Mouse (Mus musculus) limb, embryonic 15.5 days (tissue): Measurements from ENCODE around the gene Ap3d1. TPM values are rescaled to one million over a fixed set of nuclear protein-coding genes. Genes with fewer than 3 reads are reported as not detected.

ENCODE experiments used
- ATAC-seq: fragments of 200-750 bp; cut with Nextera tagmentation; 2 replicates; pipeline ENCODE4 v1.8.0; 2017; ENCODE audit warnings: low read depth, moderate TSS enrichment; ENCODE audit not compliant: insufficient number of reproducible peaks, low FRiP score, low TSS enrichment
- H3K27ac ChIP-seq: fragments of 300-500 bp; sonication (generic); 2 replicates; pipeline ENCODE4 v1.5.1; 2015; ENCODE audit warnings: moderate library complexity, mild to moderate bottlenecking, inconsistent platforms
- H3K27me3 ChIP-seq: fragments of 300-500 bp; sonication (generic); 2 replicates; pipeline ENCODE4 v1.6.1; 2015; ENCODE audit warnings: inconsistent platforms
- H3K36me3 ChIP-seq: fragments of 300-500 bp; sonication (generic); 2 replicates; pipeline ENCODE4 v1.6.1; 2015; ENCODE audit warnings: inconsistent platforms
- H3K4me1 ChIP-seq: fragments of 300-500 bp; sonication (generic); 2 replicates; pipeline ENCODE4 v1.6.1; 2015; ENCODE audit warnings: inconsistent platforms
- H3K4me2 ChIP-seq: fragments of 300-500 bp; sonication (generic); 2 replicates; pipeline ENCODE4 v1.6.1; 2015; ENCODE audit warnings: mild to moderate bottlenecking, inconsistent platforms
- H3K4me3 ChIP-seq: fragments of 300-500 bp; sonication (generic); 2 replicates; pipeline ENCODE4 v1.5.1; 2015; ENCODE audit warnings: mild to moderate bottlenecking, inconsistent platforms
- H3K9ac ChIP-seq: fragments of 300-500 bp; sonication (generic); 2 replicates; pipeline ENCODE4 v1.6.1; 2015; ENCODE audit warnings: inconsistent platforms
- H3K9me3 ChIP-seq: fragments of 300-500 bp; sonication (generic); 2 replicates; pipeline ENCODE4 v1.6.1; 2016; ENCODE audit warnings: inconsistent platforms
- WGBS: fragments of 180-500 bp; shearing (Covaris S2); methylation state at CpG from one replicate; pipeline ENCODE4 v1.1.7; 2015; 5-methylcytosine and 5-hydroxymethylcytosine counted together
- polyA plus RNA-seq: library from polyadenylated mRNA; unstranded; fragments of >200 nt; fragmentation: Nextera tagmentation; extraction: Ambion mirVana; gene quantifications from 2 replicates; pipeline ENCODE4 v1.2.1, GENCODE M21; 2015

The Ap3d1 gene
- polyA plus RNA-seq, 1 experiment from 2014 or later = 72.3 TPM

DNA sequence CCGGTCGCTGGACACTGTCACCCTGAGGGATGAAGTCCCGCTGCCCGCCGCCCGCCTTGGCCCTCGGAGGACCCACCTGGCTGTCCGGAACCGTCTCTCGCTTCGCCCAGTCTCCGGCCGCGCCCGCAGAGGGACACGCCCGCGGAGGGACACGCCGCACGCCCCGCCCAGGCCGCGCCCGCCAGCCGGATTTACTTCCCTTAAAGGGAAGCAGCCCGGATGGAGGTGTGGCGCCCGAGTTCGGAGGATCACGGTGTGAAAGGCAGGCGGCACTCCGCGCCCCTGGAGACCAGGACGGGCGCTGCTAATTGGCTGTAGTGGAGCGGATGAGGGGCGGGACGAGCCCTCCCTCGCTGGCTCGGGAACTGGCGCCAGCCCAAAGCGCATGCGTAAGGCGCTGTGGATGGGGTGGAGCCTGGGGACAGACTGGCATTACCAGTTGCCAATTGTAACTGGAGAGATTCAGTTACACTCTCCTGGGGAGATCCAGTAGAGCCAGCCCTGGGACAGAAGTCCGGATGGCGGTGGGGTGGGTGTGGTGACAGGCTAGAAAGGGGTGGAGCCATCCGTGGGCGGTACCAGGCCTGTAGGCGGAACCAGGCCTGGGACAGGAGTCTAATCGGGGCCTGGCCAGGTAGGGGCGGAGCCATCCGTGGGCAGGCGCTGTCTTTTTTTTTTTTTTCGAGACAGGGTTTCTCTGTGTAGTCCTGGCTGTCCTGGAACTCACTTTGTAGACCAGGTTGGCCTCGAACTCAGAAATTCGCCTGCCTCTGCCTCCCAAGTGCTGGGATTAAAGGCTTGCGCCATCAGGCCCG, 40.1 kb downstream of the Ap3d1 start, which contains the start of the genes Mob3a and Izumo4:
Gene Mob3a, minus strand, starts transcription at position 257 of the 815 bp plus-strand sequence.
Gene Izumo4, plus strand, starts transcription at position 464 of the 815 bp plus-strand sequence.
- Histone ChIP-seq H3K9me3 (no peaks in the 10 kb centered on the region), H3K27ac (peak within 1 kb of the TSS; percentile 85), H3K9ac (peak within 1 kb of the TSS; percentile 55), H3K36me3 (peaks cover 18% of the 10 kb centered on the region), H3K4me2 (peak within 1 kb of the TSS; percentile 80), H3K27me3 (no peaks in the 10 kb centered on the region), H3K4me3 (peak within 1 kb of the TSS; percentile 65), H3K4me1 (peaks cover 40% of the 10 kb centered on the region)
- peak; percentile 97 for ATAC-seq
- under 1% methylated on average over 59 of the region's 59 CpGs for WGBS

DNA sequence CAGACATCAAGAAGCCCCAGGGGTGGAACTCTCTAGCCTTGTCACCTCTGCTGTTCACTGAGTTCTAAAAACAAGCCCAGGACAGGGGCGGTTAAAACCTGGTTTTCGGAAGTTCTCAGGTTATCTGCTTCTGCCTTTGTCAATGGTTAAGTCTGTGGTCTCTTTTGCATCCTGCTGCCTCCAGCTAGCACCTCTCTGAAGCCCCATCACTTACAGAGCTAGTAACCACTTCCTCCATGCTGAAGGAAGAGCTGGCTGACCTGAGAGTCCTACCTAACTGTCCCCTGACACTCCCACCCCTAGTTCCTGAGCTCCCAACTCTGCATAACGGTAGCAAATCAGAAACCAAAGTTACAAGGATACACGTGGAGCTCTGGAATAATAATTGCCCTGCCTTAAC, 41.3 kb downstream of the Ap3d1 start:
- Histone ChIP-seq H3K4me2 (peak overlapping the region; percentile 80), H3K4me3 (peak overlapping the region; percentile 65), H3K36me3 (peaks cover 17% of the 10 kb centered on the region), H3K27me3 (no peaks in the 10 kb centered on the region), H3K27ac (peak overlapping the region; percentile 85; the same call in 1 of the 2 replicates), H3K9ac (no peak overlapping the region), H3K9me3 (no peaks in the 10 kb centered on the region), H3K4me1 (peaks cover 47% of the 10 kb centered on the region)
- no peak for ATAC-seq
- WGBS = 42% methylated on average over 4 of the region's 4 CpGs

DNA sequence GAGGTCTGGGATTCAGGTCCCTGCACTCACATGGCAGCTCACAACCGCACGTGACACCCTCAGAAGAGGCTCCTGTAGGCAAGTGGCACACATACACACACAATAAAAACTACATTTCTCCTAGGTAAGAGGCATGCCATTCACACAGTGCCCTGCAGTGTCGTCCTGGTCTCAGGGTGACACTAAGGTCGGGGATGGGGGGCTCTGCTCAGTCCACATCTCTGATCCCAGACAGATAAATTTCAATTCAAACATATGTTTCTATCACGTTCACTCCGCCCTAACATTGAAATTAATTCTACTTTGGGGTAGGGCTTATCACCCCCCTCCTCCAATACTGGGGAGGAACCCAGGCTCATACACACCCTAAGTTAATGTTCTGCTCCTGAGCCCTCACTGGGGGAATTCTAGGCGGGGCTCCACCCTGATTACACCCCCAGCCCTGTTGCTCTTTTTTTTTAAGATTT, 42.0 kb downstream of the Ap3d1 start:
- no peak overlapping the region for H3K27ac ChIP-seq
- no peaks in the 10 kb centered on the region for H3K9me3 ChIP-seq
- ATAC-seq = no peak
- 0 out of 2 replicates have a peak overlapping the region, but pooled peaks have one; percentile 17 for H3K9ac ChIP-seq
- H3K4me2 ChIP-seq = peak overlapping the region; percentile 80
- H3K27me3 ChIP-seq = no peaks in the 10 kb centered on the region
- peaks cover 18% of the 10 kb centered on the region; the same call in 1 of the 2 replicates for H3K36me3 ChIP-seq
- peaks cover 45% of the 10 kb centered on the region for H3K4me1 ChIP-seq
- WGBS = 84% methylated on average over 7 of the region's 7 CpGs
- no peak overlapping the region for H3K4me3 ChIP-seq

DNA sequence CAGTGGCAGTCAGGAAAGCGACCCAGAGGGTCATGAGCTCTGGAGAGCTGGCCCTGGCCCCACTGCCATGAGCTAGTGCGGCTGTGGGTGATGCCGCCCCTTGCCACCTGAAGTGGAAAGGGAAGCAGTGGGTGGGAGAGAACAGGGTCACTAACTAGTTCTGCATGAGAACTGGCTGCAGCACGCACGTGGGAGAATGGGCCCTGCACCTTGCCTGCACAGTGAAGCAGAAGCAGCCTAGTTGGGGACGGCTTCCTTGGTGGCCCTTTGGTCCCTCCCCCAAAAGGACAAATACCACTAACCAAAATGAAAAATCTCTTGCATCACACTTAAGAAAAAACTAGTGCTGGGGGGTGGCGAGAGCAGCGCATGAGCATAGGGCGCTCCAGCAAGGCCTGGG, 43.5 kb downstream of the Ap3d1 start:
- H3K9me3 ChIP-seq = no peaks in the 10 kb centered on the region
- H3K4me2 ChIP-seq = no peak overlapping the region
- peaks cover 28% of the 10 kb centered on the region for H3K36me3 ChIP-seq
- no peak for ATAC-seq
- H3K4me3 ChIP-seq = no peak overlapping the region
- WGBS = 91% methylated on average over 9 of the region's 9 CpGs
- no peak overlapping the region for H3K9ac ChIP-seq
- peaks cover 34% of the 10 kb centered on the region for H3K4me1 ChIP-seq
- H3K27ac ChIP-seq = no peak overlapping the region
- no peaks in the 10 kb centered on the region for H3K27me3 ChIP-seq

DNA sequence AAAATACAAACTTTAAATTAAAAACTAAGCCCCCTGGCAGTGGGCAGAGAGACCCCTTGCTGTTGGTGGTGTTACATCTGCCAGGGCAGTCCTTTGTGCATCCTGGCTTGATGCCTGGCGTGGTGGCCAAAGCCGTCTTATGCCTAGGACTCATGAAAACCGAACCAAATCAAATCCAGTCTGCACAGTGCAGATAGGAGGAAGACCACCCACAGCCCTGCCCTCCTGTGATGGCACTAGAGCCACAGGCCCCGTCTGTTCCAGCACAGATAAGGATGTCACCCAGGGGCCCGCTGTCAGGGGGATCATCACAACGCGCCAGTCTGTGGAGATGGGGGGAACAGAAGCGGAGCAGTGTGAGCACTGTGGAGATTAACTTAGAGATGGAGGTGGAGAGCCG, 44.3 kb downstream of the Ap3d1 start:
- H3K4me1 ChIP-seq = peaks cover 26% of the 10 kb centered on the region
- no peaks in the 10 kb centered on the region for H3K9me3 ChIP-seq
- ATAC-seq = no peak
- H3K4me2 ChIP-seq = no peak overlapping the region
- WGBS = 91% methylated on average over 9 of the region's 9 CpGs
- peaks cover 36% of the 10 kb centered on the region for H3K36me3 ChIP-seq
- H3K27me3 ChIP-seq = no peaks in the 10 kb centered on the region
- no peak overlapping the region for H3K27ac ChIP-seq
- no peak overlapping the region for H3K9ac ChIP-seq
- H3K4me3 ChIP-seq = no peak overlapping the region

DNA sequence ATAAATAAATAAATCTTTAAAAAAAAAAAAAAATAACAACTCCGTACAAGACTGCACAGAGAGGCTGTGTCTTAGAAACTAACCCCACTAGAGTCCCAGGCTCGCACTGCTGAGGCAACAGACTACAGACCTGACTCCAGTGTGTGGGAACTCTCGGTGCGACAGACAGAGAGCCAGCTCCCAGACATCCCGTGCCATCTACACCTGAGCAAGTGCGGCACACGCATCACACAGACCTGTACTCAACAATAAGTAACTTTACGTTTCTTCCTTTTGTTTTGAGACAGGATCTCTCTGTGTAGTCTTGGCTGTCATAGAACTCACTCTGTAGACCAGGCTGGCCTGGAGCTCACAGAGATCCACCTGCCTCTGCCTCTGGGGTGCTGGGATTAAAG, 44.7 kb downstream of the Ap3d1 start:
- H3K4me3 ChIP-seq = no peak overlapping the region
- WGBS = 90% methylated on average over 8 of the region's 8 CpGs

DNA sequence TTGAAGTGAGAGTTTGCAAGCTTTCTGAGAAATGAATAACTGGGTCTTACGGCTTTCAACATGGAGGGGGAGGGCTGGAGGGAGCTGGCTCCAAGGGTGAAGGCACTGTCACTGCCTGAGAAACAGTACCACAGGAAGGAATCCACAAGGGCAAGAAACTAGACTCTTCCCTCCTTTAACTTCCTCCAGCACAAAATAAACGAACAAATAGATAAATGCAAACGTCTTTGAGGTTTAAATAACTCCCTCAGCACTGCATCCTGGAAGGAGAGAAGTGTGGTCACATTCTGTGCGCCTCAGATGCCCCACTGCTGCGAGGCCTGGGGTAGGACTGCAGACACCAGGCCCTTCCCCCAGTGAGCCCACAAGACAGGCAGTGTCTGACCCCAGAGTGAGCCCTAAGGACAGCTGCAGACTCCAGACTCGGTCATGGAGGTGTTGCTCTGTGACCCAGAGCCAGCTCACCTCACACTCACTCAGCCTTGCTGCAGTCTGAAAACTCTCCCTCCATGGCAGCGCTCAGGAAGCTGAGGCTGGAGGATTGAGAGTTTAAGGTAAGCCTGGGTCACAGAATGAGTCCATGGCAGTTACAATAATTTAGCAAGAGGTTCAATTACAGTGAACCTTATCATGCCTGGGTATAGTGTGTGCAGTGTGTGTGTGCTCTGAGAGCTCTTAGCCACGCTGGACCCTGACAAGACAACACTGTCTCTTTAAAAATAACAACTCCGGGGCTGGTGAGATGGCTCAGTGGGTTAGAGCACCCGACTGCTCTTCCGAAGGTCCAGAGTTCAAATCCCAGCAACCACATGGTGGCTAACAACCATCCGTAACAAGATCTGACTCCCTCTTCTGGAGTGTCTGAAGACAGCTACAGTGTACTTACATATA, 45.3 kb downstream of the Ap3d1 start:
- Histone ChIP-seq H3K27ac (peak overlapping the region; percentile 72), H3K4me1 (peaks cover 22% of the 10 kb centered on the region), H3K36me3 (peaks cover 46% of the 10 kb centered on the region), H3K9ac (no peak overlapping the region), H3K4me3 (no peak overlapping the region), H3K9me3 (no peaks in the 10 kb centered on the region), H3K4me2 (no peak overlapping the region), H3K27me3 (no peaks in the 10 kb centered on the region)
- no peak for ATAC-seq
- 67% methylated on average over 12 of the region's 12 CpGs for WGBS

More for the DNA sequence above, 44.7 kb downstream of the Ap3d1 start:
- Histone ChIP-seq H3K9ac (no peak overlapping the region), H3K27me3 (no peaks in the 10 kb centered on the region), H3K9me3 (no peaks in the 10 kb centered on the region), H3K4me2 (no peak overlapping the region), H3K4me1 (peaks cover 22% of the 10 kb centered on the region), H3K27ac (no peak overlapping the region), H3K36me3 (peaks cover 40% of the 10 kb centered on the region)
- ATAC-seq = no peak

DNA sequence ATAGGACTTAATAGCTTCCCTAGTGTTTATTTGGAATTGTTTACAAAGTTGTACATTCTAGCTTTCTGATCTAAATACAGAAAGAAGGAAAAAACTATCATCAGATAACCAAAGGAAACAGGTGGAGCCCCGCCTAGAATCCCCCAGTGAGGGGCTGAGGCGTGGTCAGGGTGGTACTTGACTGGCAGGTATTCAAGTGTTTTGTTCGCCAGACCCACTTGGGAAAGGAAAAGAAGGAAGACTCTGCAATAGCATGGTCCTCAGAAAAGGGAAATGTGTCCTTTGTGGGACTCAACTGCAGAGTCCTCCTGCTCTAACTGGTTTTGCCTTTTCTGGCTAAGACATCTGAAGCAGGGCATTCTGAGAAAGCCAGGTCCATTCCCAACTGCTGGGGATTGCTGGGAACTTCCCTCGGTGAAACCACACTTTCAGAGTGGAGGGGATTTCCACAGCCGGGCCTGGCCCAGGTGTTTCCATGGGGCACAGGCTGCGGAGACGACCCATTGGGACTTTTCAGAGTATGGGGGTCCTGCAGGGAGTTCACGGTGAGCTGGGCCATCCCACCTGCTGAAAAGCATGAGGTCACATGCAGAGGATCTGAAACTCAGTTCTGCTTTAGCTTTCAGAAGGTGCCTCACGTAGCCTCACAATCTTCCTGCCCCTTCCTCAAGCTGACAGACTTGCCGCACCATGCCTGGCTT, 46.1 kb downstream of the Ap3d1 start:
- H3K4me1 ChIP-seq = peaks cover 21% of the 10 kb centered on the region
- 61% methylated on average over 10 of the region's 10 CpGs for WGBS
- H3K9ac ChIP-seq = no peak overlapping the region
- no peaks in the 10 kb centered on the region for H3K27me3 ChIP-seq
- H3K4me2 ChIP-seq = no peak overlapping the region
- H3K36me3 ChIP-seq = peaks cover 53% of the 10 kb centered on the region
- H3K9me3 ChIP-seq = no peaks in the 10 kb centered on the region
- no peak for ATAC-seq
- H3K4me3 ChIP-seq = no peak overlapping the region
- H3K27ac ChIP-seq = peak overlapping the region; percentile 72

DNA sequence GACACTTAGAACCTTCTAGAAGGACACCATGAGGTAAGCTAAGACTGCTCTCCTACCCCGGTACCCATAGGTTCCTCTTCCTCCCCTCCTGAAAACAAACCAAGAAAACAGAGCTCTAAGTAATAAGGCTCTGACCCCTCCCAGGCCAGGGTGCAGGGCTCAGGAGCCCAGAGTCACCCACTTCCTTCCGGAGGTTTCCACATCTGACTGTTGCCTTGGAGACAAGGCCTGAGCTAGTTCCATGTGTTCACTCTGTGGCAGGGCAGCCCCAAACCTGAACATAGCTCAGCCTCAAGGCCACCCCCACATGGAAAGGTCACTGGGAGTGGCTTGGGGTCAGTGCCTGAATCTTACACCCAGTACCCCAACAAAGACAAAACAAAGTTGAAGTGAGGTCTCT, 46.9 kb downstream of the Ap3d1 start:
- no peak overlapping the region for H3K4me2 ChIP-seq
- WGBS = 71% methylated on average over 2 of the region's 2 CpGs
- no peaks in the 10 kb centered on the region for H3K9me3 ChIP-seq
- H3K4me3 ChIP-seq = no peak overlapping the region
- H3K27me3 ChIP-seq = no peaks in the 10 kb centered on the region
- H3K36me3 ChIP-seq = peaks cover 61% of the 10 kb centered on the region
- no peak overlapping the region for H3K27ac ChIP-seq
- H3K9ac ChIP-seq = no peak overlapping the region
- peaks cover 13% of the 10 kb centered on the region for H3K4me1 ChIP-seq
- ATAC-seq = no peak

DNA sequence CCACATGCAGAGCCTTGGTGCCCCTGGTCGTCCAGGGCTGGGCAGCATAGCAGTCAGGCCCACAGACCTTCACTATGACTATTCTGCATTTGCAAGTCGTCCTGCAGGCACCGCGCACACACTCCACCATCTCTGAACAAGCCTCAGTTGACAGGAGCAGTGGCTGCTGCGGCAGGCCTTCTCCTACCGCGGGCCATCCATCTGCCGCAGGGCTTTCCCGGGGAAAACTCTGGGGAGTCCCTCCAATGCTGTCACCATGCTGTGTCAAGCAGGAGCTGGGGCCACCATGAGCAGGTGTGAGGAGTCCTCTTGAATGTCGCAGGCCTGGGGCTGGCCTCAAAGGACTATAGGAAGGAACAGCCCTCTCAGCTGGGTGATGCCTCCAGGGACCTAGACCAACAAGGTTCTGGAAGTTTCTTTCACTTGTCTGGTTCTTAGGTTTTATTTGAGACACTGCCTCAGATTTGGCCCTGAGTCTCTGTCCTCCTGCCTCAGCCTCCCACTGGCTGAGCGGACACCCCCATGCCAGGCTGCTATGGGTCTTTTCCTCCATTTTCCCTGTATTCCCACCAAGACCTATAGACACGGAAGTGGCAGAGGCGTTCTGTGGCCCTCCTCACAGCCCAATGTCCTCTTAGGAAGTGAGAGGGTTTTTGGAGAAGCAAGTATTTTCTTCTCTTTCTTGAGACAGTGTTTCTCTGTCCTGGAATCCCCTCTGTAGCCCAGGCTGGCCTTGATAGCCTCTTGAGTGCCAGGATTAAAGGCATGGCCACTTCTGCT, 47.7 kb downstream of the Ap3d1 start:
- Histone ChIP-seq H3K4me1 (peaks cover 8% of the 10 kb centered on the region; the same call in 1 of the 2 replicates), H3K27ac (0 out of 2 replicates have a peak overlapping the region, but pooled peaks have one; percentile 3), H3K9me3 (no peaks in the 10 kb centered on the region), H3K9ac (no peak overlapping the region), H3K4me3 (no peak overlapping the region), H3K4me2 (no peak overlapping the region), H3K27me3 (no peaks in the 10 kb centered on the region), H3K36me3 (peaks cover 69% of the 10 kb centered on the region)
- 91% methylated on average over 13 of the region's 13 CpGs for WGBS
- no peak for ATAC-seq
